Mouse (Mus musculus): ENCODE measurements around the gene Tmem26.

GRCm38 (mm10) chr10:68782724-68783123 lies 59.3 kb downstream of the Tmem26 start:
- no peak for TF ChIP-seq CTCF (IDR thresholded peaks at IDR 0.05; ENCODE audit: borderline replicate concordance, insufficient read depth, low read depth, low read length)
- TF ChIP-seq POLR2A (IDR thresholded peaks at IDR 0.05; ENCODE audit: borderline replicate concordance, insufficient read depth, low read length) = no peak
